ENCODE assay signal across 9 mouse cellular contexts in the genomic region with DNA sequence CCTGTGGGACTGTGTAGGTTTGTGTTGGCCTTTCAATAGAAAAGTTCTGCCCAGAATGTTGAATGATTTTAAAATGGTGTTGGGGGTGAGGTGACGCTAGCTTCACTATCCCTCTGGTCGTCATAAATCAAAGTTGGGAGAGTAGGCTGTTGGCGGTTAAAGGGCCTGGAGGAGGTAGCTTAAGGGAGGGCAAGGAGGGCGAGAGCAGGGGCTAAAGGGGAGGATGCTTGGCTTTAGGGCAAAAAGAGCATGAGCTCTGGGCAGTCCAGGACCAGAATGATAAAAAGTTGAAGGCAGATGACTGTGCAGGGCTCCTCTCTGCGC. TPM values are rescaled to one million over a fixed set of nuclear protein-coding genes. Genes with fewer than 3 reads are reported as not detected.
DNase-seq lines count a peak whose midpoint lies in the region; ATAC-seq and TF ChIP-seq lines count a peak whose summit lies in the region.
"Had no signal": no experiment of that assay in that cellular context is flagged by ENCODE, and none has a peak within 500 bp of the region (broad histone marks: within the 10 kb centered on the region; RNA-seq: fewer than 3 reads in every experiment).

No protein-coding gene starts in this region.

- H3K27ac ChIP-seq in hindbrain, embryonic 13.5 days: peak overlapping the region; percentile 67
- no peak overlapping the region for H3K27ac ChIP-seq in hindbrain, embryonic 12.5 days
- peak overlapping the region; percentile 74 for H3K27ac ChIP-seq in neural tube, embryonic 13.5 days (replicated peaks)
- H3K27ac ChIP-seq in limb, embryonic 11.5 days (replicated peaks; ENCODE audit: low read depth, low read length): peak overlapping the region; percentile 86
- peak overlapping the region; percentile 88 for H3K27ac ChIP-seq in stomach, postnatal 0 days (replicated peaks)

- no peak overlapping the region for H3K9ac ChIP-seq in hindbrain, embryonic 13.5 days
- no peak overlapping the region for H3K9ac ChIP-seq in hindbrain, embryonic 12.5 days
- no peak overlapping the region for H3K9ac ChIP-seq in neural tube, embryonic 13.5 days
- no peak overlapping the region for H3K9ac ChIP-seq in limb, embryonic 11.5 days (ENCODE audit: low read length)
- no peak overlapping the region for H3K9ac ChIP-seq in stomach, postnatal 0 days (ENCODE audit: low read length)

- WGBS in hindbrain, embryonic 13.5 days: 74% methylated on average over 5 of the region's 5 CpGs
- 72% methylated on average over 5 of the region's 5 CpGs for WGBS in hindbrain, embryonic 12.5 days
- 50% methylated on average over 5 of the region's 5 CpGs for WGBS in neural tube, embryonic 13.5 days
- 16% methylated on average over 5 of the region's 5 CpGs for WGBS in limb, embryonic 11.5 days
- 28% methylated on average over 5 of the region's 5 CpGs for WGBS in stomach, postnatal 0 days

- DNase-seq in neural tube, embryonic 10.5 days (ENCODE audit: extremely low spot score, low spot score): no peak
- no peak for DNase-seq in limb, embryonic 11.5 days (ENCODE audit: low spot score)
- DNase-seq in stomach, postnatal 0 days (ENCODE audit: low spot score): no peak
- DNase-seq in cerebellum, adult 9-10 months: no peak
- DNase-seq: right cerebral cortex, postnatal 4 days had no signal

- TF ChIP-seq EP300 in stomach, postnatal 0 days (optimal IDR thresholded peaks at IDR 0.05): no peak

- H3K27me3 ChIP-seq in hindbrain, embryonic 13.5 days: no peaks in the 10 kb centered on the region
- no peaks in the 10 kb centered on the region for H3K27me3 ChIP-seq in hindbrain, embryonic 12.5 days
- H3K27me3 ChIP-seq in neural tube, embryonic 13.5 days: no peaks in the 10 kb centered on the region
- H3K27me3 ChIP-seq in limb, embryonic 11.5 days (ENCODE audit: control insufficient read depth, insufficient read depth, low read length): no peaks in the 10 kb centered on the region
- no peaks in the 10 kb centered on the region for H3K27me3 ChIP-seq in stomach, postnatal 0 days (ENCODE audit: control insufficient read depth, insufficient read depth, low read length)

- ATAC-seq in hindbrain, embryonic 13.5 days (ENCODE audit: low FRiP score): no peak
- ATAC-seq in hindbrain, embryonic 12.5 days (ENCODE audit: low FRiP score): no peak
- no peak for ATAC-seq in neural tube, embryonic 13.5 days (ENCODE audit: low read depth)
- no peak for ATAC-seq in limb, embryonic 11.5 days (ENCODE audit: insufficient number of reproducible peaks, low FRiP score, low TSS enrichment, low read depth)
- ATAC-seq in stomach, postnatal 0 days (ENCODE audit: low FRiP score, low TSS enrichment): peak; percentile 15; the same call in 1 of the 2 replicates
- ATAC-seq in monocyte, adult 5-6 weeks (replicated peaks; ENCODE audit: insufficient number of reproducible peaks, low FRiP score, low TSS enrichment, poor library complexity, severe bottlenecking): no peak

- H3K36me3 ChIP-seq in hindbrain, embryonic 13.5 days: no peaks in the 10 kb centered on the region
- no peaks in the 10 kb centered on the region for H3K36me3 ChIP-seq in hindbrain, embryonic 12.5 days
- no peaks in the 10 kb centered on the region for H3K36me3 ChIP-seq in neural tube, embryonic 13.5 days
- no peaks in the 10 kb centered on the region for H3K36me3 ChIP-seq in limb, embryonic 11.5 days (ENCODE audit: control insufficient read depth, insufficient read depth, low read length)
- no peaks in the 10 kb centered on the region for H3K36me3 ChIP-seq in stomach, postnatal 0 days (ENCODE audit: control insufficient read depth, insufficient read depth, low read length)

- TF ChIP-seq CTCF in stomach, postnatal 0 days (IDR thresholded peaks at IDR 0.05; ENCODE audit: low read depth): 0 out of 2 replicates have a peak, but pooled peaks have one; percentile 3

- H3K4me2 ChIP-seq in hindbrain, embryonic 13.5 days: no peak overlapping the region
- no peak overlapping the region for H3K4me2 ChIP-seq in hindbrain, embryonic 12.5 days (replicated peaks)
- H3K4me2 ChIP-seq in neural tube, embryonic 13.5 days: no peak overlapping the region
- H3K4me2 ChIP-seq in limb, embryonic 11.5 days (ENCODE audit: low read depth, severe bottlenecking): 0 out of 2 replicates have a peak overlapping the region, but pooled peaks have one; percentile 7
- H3K4me2 ChIP-seq in stomach, postnatal 0 days (replicated peaks; ENCODE audit: low read depth): no peak overlapping the region

- H3K4me1 ChIP-seq in hindbrain, embryonic 13.5 days (replicated peaks): peaks cover 16% of the 10 kb centered on the region
- H3K4me1 ChIP-seq in hindbrain, embryonic 12.5 days: peaks cover 13% of the 10 kb centered on the region
- peaks cover 26% of the 10 kb centered on the region for H3K4me1 ChIP-seq in neural tube, embryonic 13.5 days (replicated peaks)
- peaks cover 25% of the 10 kb centered on the region for H3K4me1 ChIP-seq in limb, embryonic 11.5 days (ENCODE audit: control insufficient read depth, insufficient read depth, low read length)
- H3K4me1 ChIP-seq in stomach, postnatal 0 days (replicated peaks; ENCODE audit: control insufficient read depth, insufficient read depth): 0 out of 2 replicates have a peak, but pooled peaks cover 11% of the 10 kb centered on the region

- H3K9me3 ChIP-seq in hindbrain, embryonic 13.5 days: no peaks in the 10 kb centered on the region
- no peaks in the 10 kb centered on the region for H3K9me3 ChIP-seq in hindbrain, embryonic 12.5 days (replicated peaks)
- no peaks in the 10 kb centered on the region for H3K9me3 ChIP-seq in neural tube, embryonic 13.5 days
- H3K9me3 ChIP-seq in limb, embryonic 11.5 days (ENCODE audit: control insufficient read depth, low read length): no peaks in the 10 kb centered on the region
- no peaks in the 10 kb centered on the region for H3K9me3 ChIP-seq in stomach, postnatal 0 days (ENCODE audit: control insufficient read depth, low read length)

- no peak overlapping the region for H3K4me3 ChIP-seq in hindbrain, embryonic 13.5 days
- no peak overlapping the region for H3K4me3 ChIP-seq in hindbrain, embryonic 12.5 days
- no peak overlapping the region for H3K4me3 ChIP-seq in neural tube, embryonic 13.5 days
- H3K4me3 ChIP-seq in limb, embryonic 11.5 days (ENCODE audit: low read depth, low read length): no peak overlapping the region
- H3K4me3 ChIP-seq in stomach, postnatal 0 days (ENCODE audit: low read depth, low read length): no peak overlapping the region

RNA-seq across cellular contexts. Expression of a gene that starts 42.6 kb away (rescaled TPM):
- polyA plus RNA-seq in hindbrain, embryonic 13.5 days (2015; fragmentation: Nextera tagmentation; extraction: Ambion mirVana): 0.31 and 0.36 TPM in 2 replicates
- polyA plus RNA-seq in hindbrain, embryonic 12.5 days (2016; fragmentation: Nextera tagmentation; extraction: Ambion mirVana): 0.30 TPM in 1 of 2 replicates, not detected in the other
- polyA plus RNA-seq in neural tube, embryonic 13.5 days (2015; fragmentation: Nextera tagmentation; extraction: Ambion mirVana): not detected in 2 replicates
- polyA plus RNA-seq in limb, embryonic 11.5 days (2014; fragmentation: Nextera tagmentation; extraction: Ambion mirVana): 0.43 and 0.91 TPM in 2 replicates
- polyA plus RNA-seq in stomach, postnatal 0 days (2015; fragmentation: Nextera tagmentation; extraction: Ambion mirVana): 0.13 and 0.36 TPM in 2 replicates
- 60.0 to 68.3 TPM (median 64.2 TPM) in 3 replicates for total RNA-seq in monocyte, adult 5-6 weeks (2017)
